Mouse (Mus musculus): ENCODE measurements around the gene Tgfbr3. TPM values are rescaled to one million over a fixed set of nuclear protein-coding genes. Genes with fewer than 3 reads are reported as not detected.

Gene Tgfbr3
- polyA plus RNA-seq, 1 experiment from 2014 or later: 6.1 TPM

DNA sequence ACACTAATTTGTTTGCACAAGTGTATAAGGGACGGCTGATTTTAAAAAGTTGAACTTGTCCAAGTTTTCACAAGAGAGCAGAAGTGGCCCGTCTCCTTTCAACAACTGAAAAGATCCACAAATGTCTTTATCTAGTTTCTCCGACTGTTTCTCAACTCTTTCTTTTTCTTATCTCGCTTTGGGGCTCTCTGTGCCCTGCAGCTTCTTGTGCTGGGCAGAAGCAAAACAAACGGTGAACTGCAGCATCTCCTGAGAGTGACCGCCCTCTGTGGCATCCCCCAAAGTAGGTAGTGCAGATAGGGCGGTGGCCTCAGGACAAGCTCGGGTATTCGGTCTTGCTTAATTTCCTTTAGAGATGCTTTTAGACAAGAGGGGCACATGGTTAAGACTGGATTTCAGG, 96.3 kb downstream of the Tgfbr3 start:
- Histone ChIP-seq H3K9me3 (no peaks in the 10 kb centered on the region), H3K4me3 (no peak overlapping the region), H3K36me3 (no peaks in the 10 kb centered on the region), H3K4me1 (replicated peaks) (no peaks in the 10 kb centered on the region; the same call in 1 of the 2 replicates), H3K9ac (no peak overlapping the region), H3K27me3 (no peaks in the 10 kb centered on the region), H3K27ac (no peak overlapping the region), H3K4me2 (no peak overlapping the region)
- no peak for ATAC-seq (ENCODE audit: low FRiP score)
- WGBS: 86% methylated on average over 9 of the region's 9 CpGs

- Histone ChIP-seq H3K4me1 (replicated peaks) (no peaks in the 10 kb centered on the region; the same call in 1 of the 2 replicates), H3K4me2 (no peak overlapping the region), H3K36me3 (no peaks in the 10 kb centered on the region), H3K9ac (no peak overlapping the region), H3K27ac (no peak overlapping the region), H3K4me3 (no peak overlapping the region), H3K27me3 (no peaks in the 10 kb centered on the region), H3K9me3 (no peaks in the 10 kb centered on the region)
- WGBS: 52% methylated on average over 7 of the region's 7 CpGs
- ATAC-seq (ENCODE audit: low FRiP score): no peak
Observed at GRCm38 (mm10) chr5:107192372-107192771, 97.1 kb downstream of the Tgfbr3 start.

GRCm38 (mm10) chr5:107188551-107188950, 100.9 kb downstream of the Tgfbr3 start:
- no peak for ATAC-seq (ENCODE audit: low FRiP score)
- no peaks in the 10 kb centered on the region for H3K9me3 ChIP-seq
- no peak overlapping the region for H3K9ac ChIP-seq
- H3K4me2 ChIP-seq: no peak overlapping the region
- H3K4me1 ChIP-seq (replicated peaks): no peaks in the 10 kb centered on the region
- H3K36me3 ChIP-seq: no peaks in the 10 kb centered on the region
- 88% methylated on average over 10 of the region's 10 CpGs for WGBS
- H3K4me3 ChIP-seq: no peak overlapping the region
- H3K27me3 ChIP-seq: no peaks in the 10 kb centered on the region
- H3K27ac ChIP-seq: no peak overlapping the region

- H3K27me3 ChIP-seq: no peaks in the 10 kb centered on the region
- WGBS: 80% methylated on average over 3 of the region's 3 CpGs
- no peak overlapping the region for H3K4me2 ChIP-seq
- no peaks in the 10 kb centered on the region for H3K4me1 ChIP-seq (replicated peaks)
- no peaks in the 10 kb centered on the region for H3K9me3 ChIP-seq
- H3K9ac ChIP-seq: no peak overlapping the region
- H3K27ac ChIP-seq: no peak overlapping the region
- H3K4me3 ChIP-seq: no peak overlapping the region
- ATAC-seq (ENCODE audit: low FRiP score): no peak
- no peaks in the 10 kb centered on the region for H3K36me3 ChIP-seq
Observed at GRCm38 (mm10) chr5:107186206-107186605, 103.2 kb downstream of the Tgfbr3 start.

GRCm38 (mm10) chr5:107184158-107184883, 105.1 kb downstream of the Tgfbr3 start:
- Histone ChIP-seq H3K9ac (no peak overlapping the region), H3K4me1 (replicated peaks) (no peaks in the 10 kb centered on the region), H3K4me3 (no peak overlapping the region), H3K9me3 (no peaks in the 10 kb centered on the region), H3K27me3 (no peaks in the 10 kb centered on the region), H3K4me2 (no peak overlapping the region), H3K36me3 (no peaks in the 10 kb centered on the region), H3K27ac (no peak overlapping the region)
- WGBS: 87% methylated on average over 8 of the region's 8 CpGs
- ATAC-seq (ENCODE audit: low FRiP score): no peak

DNA sequence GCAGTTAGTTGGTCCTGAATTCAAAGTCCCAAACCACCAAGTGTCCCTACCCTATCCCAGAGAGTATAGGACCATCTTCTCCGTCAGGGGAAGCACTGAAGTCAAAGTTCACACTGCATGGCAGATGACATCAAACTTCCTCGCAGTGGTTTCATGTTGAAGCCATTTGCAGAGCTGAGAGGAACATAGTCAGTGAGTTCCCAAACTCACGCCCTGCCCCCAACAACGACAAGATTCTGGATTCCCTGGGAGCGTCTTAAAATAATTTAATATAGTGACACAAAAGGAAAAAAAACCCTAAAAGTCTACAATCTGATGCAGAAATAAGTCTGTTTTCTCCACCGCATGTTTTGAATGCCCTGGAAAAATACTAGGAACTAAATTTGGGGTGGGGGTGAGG, 105.9 kb downstream of the Tgfbr3 start:
- Histone ChIP-seq H3K36me3 (no peaks in the 10 kb centered on the region), H3K4me2 (no peak overlapping the region), H3K9ac (no peak overlapping the region), H3K9me3 (no peaks in the 10 kb centered on the region), H3K27me3 (no peaks in the 10 kb centered on the region), H3K4me1 (replicated peaks) (no peaks in the 10 kb centered on the region), H3K4me3 (no peak overlapping the region), H3K27ac (no peak overlapping the region)
- 76% methylated on average over 6 of the region's 6 CpGs for WGBS
- ATAC-seq (ENCODE audit: low FRiP score): no peak

GRCm38 (mm10) chr5:107182721-107183120, 106.7 kb downstream of the Tgfbr3 start:
- 93% methylated on average over 7 of the region's 7 CpGs for whole genome bisulfite sequencing
- Histone ChIP-seq H3K9ac (no peak overlapping the region), H3K27ac (no peak overlapping the region), H3K9me3 (no peaks in the 10 kb centered on the region), H3K36me3 (no peaks in the 10 kb centered on the region), H3K27me3 (no peaks in the 10 kb centered on the region), H3K4me2 (no peak overlapping the region), H3K4me3 (no peak overlapping the region), H3K4me1 (replicated peaks) (peaks cover 5% of the 10 kb centered on the region)
- ATAC-seq (ENCODE audit: low FRiP score): no peak

GRCm38 (mm10) chr5:107181820-107182219, 107.6 kb downstream of the Tgfbr3 start:
- no peaks in the 10 kb centered on the region for H3K27me3 ChIP-seq
- no peak overlapping the region for H3K4me2 ChIP-seq
- H3K27ac ChIP-seq: no peak overlapping the region
- H3K36me3 ChIP-seq: no peaks in the 10 kb centered on the region
- no peak overlapping the region for H3K9ac ChIP-seq
- H3K4me1 ChIP-seq (replicated peaks): peaks cover 11% of the 10 kb centered on the region
- ATAC-seq (ENCODE audit: low FRiP score): no peak
- no peak overlapping the region for H3K4me3 ChIP-seq
- H3K9me3 ChIP-seq: no peaks in the 10 kb centered on the region
- 88% methylated on average over 4 of the region's 4 CpGs for WGBS

DNA sequence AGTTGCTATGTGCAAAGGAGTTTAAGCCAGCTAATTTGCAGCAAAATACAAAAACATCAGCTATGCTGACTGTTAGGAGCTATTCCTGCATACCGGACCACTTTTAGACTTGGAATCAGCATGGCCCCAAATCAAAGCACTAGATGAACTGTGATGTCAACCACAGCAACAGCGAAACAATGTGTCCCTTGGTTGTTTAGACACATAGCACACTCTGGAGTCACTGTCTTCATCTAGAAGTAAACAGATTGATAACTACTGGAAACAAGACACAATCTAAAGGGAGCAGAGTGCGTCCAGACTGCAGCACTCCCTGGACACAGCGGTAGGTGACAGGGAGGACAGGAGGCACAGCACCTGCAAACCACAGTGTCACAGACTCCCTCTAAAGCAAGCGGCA, 110.2 kb downstream of the Tgfbr3 start:
- no peaks in the 10 kb centered on the region for H3K9me3 ChIP-seq
- H3K27me3 ChIP-seq: no peaks in the 10 kb centered on the region
- WGBS: 87% methylated on average over 5 of the region's 5 CpGs
- H3K9ac ChIP-seq: no peak overlapping the region
- no peaks in the 10 kb centered on the region for H3K36me3 ChIP-seq
- peaks cover 11% of the 10 kb centered on the region for H3K4me1 ChIP-seq (replicated peaks)
- peak overlapping the region; percentile 1; the same call in 1 of the 2 replicates for H3K27ac ChIP-seq
- no peak for ATAC-seq (ENCODE audit: low FRiP score)
- no peak overlapping the region for H3K4me3 ChIP-seq
- no peak overlapping the region for H3K4me2 ChIP-seq

- Histone ChIP-seq H3K9me3 (no peaks in the 10 kb centered on the region), H3K36me3 (no peaks in the 10 kb centered on the region), H3K27ac (no peak overlapping the region), H3K9ac (no peak overlapping the region), H3K4me3 (no peak overlapping the region), H3K4me2 (no peak overlapping the region), H3K27me3 (no peaks in the 10 kb centered on the region), H3K4me1 (replicated peaks) (peaks cover 11% of the 10 kb centered on the region)
- ATAC-seq (ENCODE audit: low FRiP score): no peak
- WGBS: 25% methylated on average over 6 of the region's 6 CpGs
Observed at GRCm38 (mm10) chr5:107177791-107178190, 111.6 kb downstream of the Tgfbr3 start.

DNA sequence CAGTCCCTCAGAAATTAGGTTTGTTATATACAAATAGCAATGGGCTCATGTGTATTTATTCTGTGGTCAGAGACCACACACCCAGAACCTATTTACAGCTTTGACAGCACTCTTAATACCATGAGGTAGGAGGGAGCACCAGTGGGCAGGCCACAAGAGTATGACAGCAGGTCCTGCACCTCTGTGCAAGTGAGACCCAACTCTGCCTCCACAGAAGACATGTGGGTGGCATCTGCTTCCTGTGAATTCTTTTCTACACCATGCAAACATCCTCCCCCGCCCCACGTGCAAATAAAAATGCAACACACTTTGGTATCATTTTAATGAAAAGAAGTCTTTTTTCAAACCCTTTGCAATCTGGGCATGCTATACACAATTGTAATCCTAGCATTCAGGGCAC, 112.2 kb downstream of the Tgfbr3 start:
- Histone ChIP-seq H3K4me1 (replicated peaks) (peaks cover 15% of the 10 kb centered on the region), H3K27ac (no peak overlapping the region), H3K36me3 (no peaks in the 10 kb centered on the region), H3K4me2 (no peak overlapping the region), H3K27me3 (no peaks in the 10 kb centered on the region), H3K9ac (no peak overlapping the region), H3K4me3 (no peak overlapping the region), H3K9me3 (no peaks in the 10 kb centered on the region)
- no peak for ATAC-seq (ENCODE audit: low FRiP score)
- WGBS: 65% methylated on average over 2 of the region's 2 CpGs

- no peaks in the 10 kb centered on the region for H3K36me3 ChIP-seq
- no peak overlapping the region for H3K27ac ChIP-seq
- H3K9me3 ChIP-seq: no peaks in the 10 kb centered on the region
- WGBS: 30% methylated on average over 4 of the region's 4 CpGs
- ATAC-seq (ENCODE audit: low FRiP score): no peak
- H3K4me3 ChIP-seq: no peak overlapping the region
- H3K4me2 ChIP-seq: no peak overlapping the region
- peaks cover 15% of the 10 kb centered on the region for H3K4me1 ChIP-seq (replicated peaks)
- no peaks in the 10 kb centered on the region for H3K27me3 ChIP-seq
- no peak overlapping the region for H3K9ac ChIP-seq
Observed at GRCm38 (mm10) chr5:107176796-107177195, 112.6 kb downstream of the Tgfbr3 start.

- Histone ChIP-seq H3K27ac (no peak overlapping the region), H3K9ac (no peak overlapping the region), H3K4me2 (no peak overlapping the region), H3K27me3 (no peaks in the 10 kb centered on the region), H3K36me3 (no peaks in the 10 kb centered on the region), H3K4me1 (replicated peaks) (peaks cover 15% of the 10 kb centered on the region), H3K4me3 (no peak overlapping the region), H3K9me3 (no peaks in the 10 kb centered on the region)
- ATAC-seq (ENCODE audit: low FRiP score): no peak
- 61% methylated on average over 4 of the region's 4 CpGs for WGBS
Observed at GRCm38 (mm10) chr5:107176196-107176595, 113.2 kb downstream of the Tgfbr3 start.

Data from hindbrain, embryonic 13.5 days (tissue).